Mouse (Mus musculus) intestine, postnatal 0 days (tissue): ENCODE results near the gene Map3k5. TPM values are rescaled to one million over a fixed set of nuclear protein-coding genes. Genes with fewer than 3 reads are reported as not detected.
A peak's percentile ranks its signal among the peaks of the same experiment; 100 is the strongest.

Experiments
- ATAC-seq: fragments of 200-750 bp; cut with Nextera tagmentation; 2 replicates; pipeline ENCODE4 v1.8.0; 2017; ENCODE audit warnings: mild to moderate bottlenecking, moderate TSS enrichment, moderate library complexity
- H3K27ac ChIP-seq: fragments of 300-500 bp; sonication (generic); 2 replicates; pipeline ENCODE4 v1.5.1; 2014; ENCODE audit warnings: mild to moderate bottlenecking, low read depth, low read length, moderate library complexity
- H3K27me3 ChIP-seq: fragments of 300-500 bp; sonication (generic); replicated peaks from 2 replicates; pipeline ENCODE4 v1.6.1; 2014; ENCODE audit warnings: low read length, mixed read lengths; ENCODE audit not compliant: control insufficient read depth, insufficient read depth
- H3K36me3 ChIP-seq: fragments of 300-500 bp; sonication (generic); 2 replicates; pipeline ENCODE4 v1.6.1; 2014; ENCODE audit warnings: mild to moderate bottlenecking, moderate library complexity; ENCODE audit not compliant: control insufficient read depth, insufficient read depth
- H3K4me1 ChIP-seq: fragments of 300-500 bp; sonication (generic); replicated peaks from 2 replicates; pipeline ENCODE4 v1.6.1; 2014; ENCODE audit warnings: antibody characterized with exemption, low read length, mixed read lengths; ENCODE audit not compliant: control insufficient read depth, insufficient read depth
- H3K4me2 ChIP-seq: fragments of 300-500 bp; sonication (generic); replicated peaks from 2 replicates; pipeline ENCODE4 v1.6.1; 2014; ENCODE audit warnings: low read depth, mild to moderate bottlenecking, moderate library complexity
- H3K4me3 ChIP-seq: fragments of 300-500 bp; sonication (generic); 2 replicates; pipeline ENCODE4 v1.5.1; 2014; ENCODE audit warnings: low read depth, low read length
- H3K9ac ChIP-seq: fragments of 300-500 bp; sonication (generic); 2 replicates; pipeline ENCODE4 v1.6.1; 2014; ENCODE audit warnings: mild to moderate bottlenecking, low read depth, low read length
- H3K9me3 ChIP-seq: fragments of 300-500 bp; sonication (generic); 2 replicates; pipeline ENCODE4 v1.6.1; 2016; ENCODE audit warnings: mixed run types; ENCODE audit not compliant: control insufficient read depth
- CTCF ChIP-seq: sonication (generic); IDR thresholded peaks from 2 replicates; pipeline ENCODE4 v1.5.1; 2016; ENCODE audit warnings: low read depth, mild to moderate bottlenecking, control low read depth, antibody characterized with exemption, moderate library complexity
- whole genome bisulfite sequencing: fragments of 180-500 bp; shearing (Covaris S2); extraction: QIAGEN DNeasy Blood & Tissue Kit; methylation state at CpG from one replicate; pipeline ENCODE4 v1.1.7; 2014; 5-methylcytosine and 5-hydroxymethylcytosine counted together
- polyA plus RNA-seq: library from polyadenylated mRNA; unstranded; fragments of >200 nt; fragmentation: Nextera tagmentation; extraction: Ambion mirVana; gene quantifications from 2 replicates; pipeline ENCODE4 v1.2.1, GENCODE M21; 2015

Map3k5 gene
- polyA plus RNA-seq, 1 experiment from 2014 or later = 1.5 TPM

GRCm38 (mm10) chr10:19954572-19954971, 20.3 kb downstream of the Map3k5 start:
- Histone ChIP-seq H3K4me3 (no peak overlapping the region), H3K36me3 (no peaks in the 10 kb centered on the region; the same call in 1 of the 2 replicates), H3K9ac (no peak overlapping the region), H3K4me2 (no peak overlapping the region), H3K9me3 (no peaks in the 10 kb centered on the region), H3K4me1 (no peaks in the 10 kb centered on the region; the same call in 1 of the 2 replicates), H3K27ac (no peak overlapping the region), H3K27me3 (no peaks in the 10 kb centered on the region)
- TF ChIP-seq CTCF = no peak
- 64% methylated on average over 3 of the region's 3 CpGs for WGBS
- ATAC-seq = no peak

- Histone ChIP-seq H3K27me3 (no peaks in the 10 kb centered on the region), H3K9me3 (no peaks in the 10 kb centered on the region), H3K4me3 (no peak overlapping the region), H3K27ac (no peak overlapping the region), H3K4me1 (no peaks in the 10 kb centered on the region; the same call in 1 of the 2 replicates), H3K9ac (no peak overlapping the region), H3K4me2 (no peak overlapping the region), H3K36me3 (no peaks in the 10 kb centered on the region; the same call in 1 of the 2 replicates)
- 88% methylated on average over 6 of the region's 6 CpGs for WGBS
- TF ChIP-seq CTCF = no peak
- no peak for ATAC-seq
Observed at GRCm38 (mm10) chr10:19955817-19956216, 21.5 kb downstream of the Map3k5 start.

GRCm38 (mm10) chr10:19956745-19957144, 22.5 kb downstream of the Map3k5 start:
- no peaks in the 10 kb centered on the region for H3K9me3 ChIP-seq
- H3K27ac ChIP-seq = no peak overlapping the region
- no peaks in the 10 kb centered on the region; the same call in 1 of the 2 replicates for H3K4me1 ChIP-seq
- H3K4me2 ChIP-seq = no peak overlapping the region
- peak; percentile 10; the same call in 1 of the 2 replicates for ATAC-seq
- H3K36me3 ChIP-seq = no peaks in the 10 kb centered on the region
- H3K4me3 ChIP-seq = no peak overlapping the region
- WGBS = 18% methylated on average over 6 of the region's 6 CpGs
- no peaks in the 10 kb centered on the region for H3K27me3 ChIP-seq
- H3K9ac ChIP-seq = no peak overlapping the region
- TF ChIP-seq CTCF = no peak

DNA sequence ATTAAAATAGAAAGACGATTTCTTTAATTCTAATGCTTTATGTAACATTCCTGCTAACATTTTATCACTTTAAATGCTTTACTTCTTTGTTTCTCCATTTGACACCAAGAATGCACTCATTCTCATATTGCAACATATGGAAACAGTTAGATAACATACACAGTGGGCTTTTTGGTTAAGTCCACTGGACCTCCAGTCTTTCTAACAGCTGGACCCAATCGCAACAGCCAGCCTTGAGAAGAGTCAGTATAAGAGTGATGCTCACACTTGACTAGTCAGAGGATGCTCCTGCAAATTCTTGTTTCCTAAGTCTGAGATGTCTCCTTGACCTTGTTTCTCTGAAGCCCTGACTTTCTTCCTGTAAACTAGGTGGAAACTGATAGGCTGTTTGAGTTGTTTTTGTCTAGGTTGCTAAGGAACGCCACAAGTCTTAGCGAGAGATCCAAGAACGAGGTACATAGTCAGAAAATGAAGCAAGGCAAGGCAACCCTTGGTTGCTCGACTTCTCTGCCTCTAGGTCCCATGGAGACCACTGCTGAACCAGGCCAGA, 26.6 kb downstream of the Map3k5 start:
- no peak for TF ChIP-seq CTCF
- Histone ChIP-seq H3K4me2 (no peak overlapping the region), H3K4me1 (no peaks in the 10 kb centered on the region; the same call in 1 of the 2 replicates), H3K9me3 (no peaks in the 10 kb centered on the region), H3K27ac (no peak overlapping the region), H3K4me3 (no peak overlapping the region), H3K36me3 (no peaks in the 10 kb centered on the region), H3K9ac (no peak overlapping the region), H3K27me3 (no peaks in the 10 kb centered on the region)
- ATAC-seq = no peak
- WGBS = 72% methylated on average over 6 of the region's 6 CpGs

DNA sequence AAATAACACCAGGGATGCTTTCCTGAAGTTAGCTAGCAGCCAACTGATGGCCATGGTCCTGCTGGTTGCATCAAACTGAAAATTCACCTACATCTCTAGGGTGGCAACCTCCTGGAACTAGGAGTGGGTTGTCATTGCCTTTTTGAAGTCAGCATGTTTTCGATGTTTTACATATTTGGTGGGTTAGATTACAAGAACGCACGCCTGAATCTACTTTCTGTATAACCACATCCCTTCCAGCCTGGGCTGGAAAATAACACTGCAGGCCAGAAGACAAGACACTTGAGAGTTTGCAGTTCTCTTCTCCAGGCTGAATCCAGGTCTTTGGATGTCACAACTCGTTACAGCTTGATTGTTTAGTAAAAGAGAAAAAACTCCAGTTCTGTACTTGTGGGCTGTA, 28.5 kb downstream of the Map3k5 start:
- Histone ChIP-seq H3K27ac (no peak overlapping the region), H3K4me2 (no peak overlapping the region), H3K4me1 (no peaks in the 10 kb centered on the region; the same call in 1 of the 2 replicates), H3K4me3 (no peak overlapping the region), H3K9me3 (no peaks in the 10 kb centered on the region), H3K36me3 (no peaks in the 10 kb centered on the region), H3K9ac (no peak overlapping the region), H3K27me3 (no peaks in the 10 kb centered on the region)
- no peak for ATAC-seq
- no peak for TF ChIP-seq CTCF
- 59% methylated on average over 4 of the region's 4 CpGs for WGBS

DNA sequence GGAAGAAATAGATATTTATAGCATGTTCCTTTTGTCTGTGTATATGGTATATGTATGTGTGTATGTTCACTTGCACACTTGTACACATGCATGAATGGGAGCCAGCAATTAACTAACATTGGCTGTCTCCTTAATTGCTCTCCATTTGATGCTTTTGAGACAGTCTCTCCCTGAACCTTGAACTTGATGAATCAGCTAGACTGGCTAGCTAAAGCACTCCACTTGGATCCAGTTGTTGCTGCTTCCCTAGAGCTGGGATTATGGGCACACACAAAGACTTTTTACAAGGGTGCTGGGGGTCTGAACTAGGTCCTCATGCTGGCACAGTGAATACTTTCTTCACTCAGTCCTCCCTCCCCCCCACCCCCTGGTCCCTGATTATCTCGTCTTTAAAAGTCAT, 28.9 kb downstream of the Map3k5 start:
- no peak overlapping the region for H3K27ac ChIP-seq
- 62% methylated on average over 1 of the region's 1 CpGs for WGBS
- H3K4me3 ChIP-seq = no peak overlapping the region
- no peak overlapping the region for H3K4me2 ChIP-seq
- H3K4me1 ChIP-seq = no peaks in the 10 kb centered on the region
- H3K27me3 ChIP-seq = no peaks in the 10 kb centered on the region
- no peaks in the 10 kb centered on the region for H3K9me3 ChIP-seq
- H3K9ac ChIP-seq = no peak overlapping the region
- H3K36me3 ChIP-seq = no peaks in the 10 kb centered on the region
- ATAC-seq = no peak
- no peak for TF ChIP-seq CTCF
